Mouse (Mus musculus): ENCODE data around the gene Gpr180. TPM values are rescaled to one million over a fixed set of nuclear protein-coding genes. Genes with fewer than 3 reads are reported as not detected.

Gene Gpr180
- polyA plus RNA-seq, 1 experiment from 2014 or later: 36.2 TPM

DNA sequence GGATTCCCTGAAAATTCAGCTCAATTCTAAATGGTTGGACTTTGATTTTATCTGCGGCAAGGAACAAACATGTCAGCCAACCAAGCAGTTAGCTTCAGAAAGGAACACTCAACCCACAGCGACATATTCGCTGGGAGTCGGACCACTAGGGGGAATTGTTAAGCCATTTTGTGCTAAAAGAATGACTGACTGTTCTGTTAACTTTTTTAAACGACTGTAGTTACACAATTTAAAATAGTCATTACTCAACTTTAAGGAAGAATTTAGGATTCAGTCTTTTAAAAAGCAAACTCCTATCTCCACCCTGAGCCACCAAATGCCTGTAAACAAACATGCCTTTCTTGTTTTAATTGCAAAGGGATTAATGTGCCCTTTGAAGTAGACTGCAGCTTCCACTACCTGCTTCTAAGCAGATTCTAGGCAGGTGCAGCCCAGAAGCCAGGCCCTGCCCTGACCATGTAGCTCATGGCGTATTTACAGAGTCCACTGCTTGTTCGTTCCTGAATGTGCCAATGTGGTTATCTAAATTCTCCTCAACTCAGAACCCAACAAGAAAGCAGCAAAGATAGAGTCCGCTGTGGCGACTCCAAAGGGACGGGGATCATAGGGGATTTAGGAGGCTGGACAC, 56.2 kb downstream of the Gpr180 start:
- ATAC-seq (ENCODE audit: low FRiP score): no peak
- no peak overlapping the region for H3K4me2 ChIP-seq
- H3K9me3 ChIP-seq: no peaks in the 10 kb centered on the region
- peaks cover 19% of the 10 kb centered on the region for H3K27me3 ChIP-seq
- peaks cover 13% of the 10 kb centered on the region; the same call in 1 of the 2 replicates for H3K4me1 ChIP-seq (replicated peaks)
- H3K4me3 ChIP-seq: no peak overlapping the region
- H3K9ac ChIP-seq: no peak overlapping the region
- no peak overlapping the region for H3K27ac ChIP-seq
- WGBS: 43% methylated on average over 10 of the region's 10 CpGs
- H3K36me3 ChIP-seq: no peaks in the 10 kb centered on the region

GRCm38 (mm10) chr14:118193663-118194062, 56.7 kb downstream of the Gpr180 start:
- H3K4me3 ChIP-seq: no peak overlapping the region
- no peak overlapping the region for H3K9ac ChIP-seq
- H3K4me2 ChIP-seq: no peak overlapping the region
- peaks cover 19% of the 10 kb centered on the region for H3K27me3 ChIP-seq
- H3K36me3 ChIP-seq: no peaks in the 10 kb centered on the region
- H3K9me3 ChIP-seq: no peaks in the 10 kb centered on the region
- WGBS: 43% methylated on average over 10 of the region's 10 CpGs
- no peak overlapping the region for H3K27ac ChIP-seq
- H3K4me1 ChIP-seq (replicated peaks): peaks cover 13% of the 10 kb centered on the region; the same call in 1 of the 2 replicates
- no peak for ATAC-seq (ENCODE audit: low FRiP score)

DNA sequence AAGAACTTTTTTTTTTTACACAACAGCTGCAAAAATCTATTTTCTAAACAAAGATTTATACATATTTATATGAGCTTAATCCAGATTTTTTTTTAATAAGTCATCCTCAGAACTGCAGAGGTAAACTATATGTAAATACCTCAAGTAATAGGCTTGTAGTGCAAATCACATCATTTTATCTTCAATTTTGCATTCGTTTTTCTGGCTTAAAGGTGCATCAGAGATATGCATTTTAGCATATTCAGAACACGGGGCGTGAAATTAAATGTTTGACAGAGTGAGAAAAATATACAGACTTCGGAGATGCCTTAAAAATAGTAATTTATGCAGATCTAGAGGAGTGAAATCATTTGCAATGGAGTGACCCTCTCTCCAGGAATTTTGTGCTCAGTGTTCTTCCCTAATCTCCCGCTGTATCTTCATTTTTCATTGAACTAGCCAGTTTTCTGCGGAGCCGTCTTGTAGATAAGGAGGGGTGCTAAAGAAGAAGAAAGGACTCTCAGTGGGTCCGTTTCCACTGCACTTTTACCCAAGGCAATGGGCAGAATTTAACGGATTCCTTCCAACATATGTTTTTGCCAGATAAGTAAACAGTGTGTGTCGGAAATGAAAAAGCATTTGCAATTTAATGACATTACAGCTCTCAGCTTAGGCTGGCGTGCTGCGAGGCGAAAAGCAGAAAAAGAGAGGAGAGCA, 57.4 kb downstream of the Gpr180 start:
- Histone ChIP-seq H3K9me3 (no peaks in the 10 kb centered on the region), H3K4me3 (no peak overlapping the region), H3K9ac (no peak overlapping the region), H3K36me3 (no peaks in the 10 kb centered on the region), H3K4me1 (replicated peaks) (peaks cover 13% of the 10 kb centered on the region; the same call in 1 of the 2 replicates), H3K27ac (no peak overlapping the region), H3K27me3 (peaks cover 19% of the 10 kb centered on the region), H3K4me2 (no peak overlapping the region)
- WGBS: 50% methylated on average over 13 of the region's 13 CpGs
- no peak for ATAC-seq (ENCODE audit: low FRiP score)

GRCm38 (mm10) chr14:118197063-118197462, 60.1 kb downstream of the Gpr180 start:
- WGBS: 65% methylated on average over 12 of the region's 12 CpGs
- H3K27me3 ChIP-seq: peaks cover 18% of the 10 kb centered on the region
- H3K9me3 ChIP-seq: no peaks in the 10 kb centered on the region
- H3K27ac ChIP-seq: no peak overlapping the region
- H3K4me2 ChIP-seq: no peak overlapping the region
- H3K36me3 ChIP-seq: no peaks in the 10 kb centered on the region
- H3K4me3 ChIP-seq: no peak overlapping the region
- peaks cover 13% of the 10 kb centered on the region; the same call in 1 of the 2 replicates for H3K4me1 ChIP-seq (replicated peaks)
- no peak overlapping the region for H3K9ac ChIP-seq
- ATAC-seq (ENCODE audit: low FRiP score): no peak

GRCm38 (mm10) chr14:118200731-118201130, 63.8 kb downstream of the Gpr180 start:
- no peak for ATAC-seq (ENCODE audit: low FRiP score)
- no peak overlapping the region for H3K4me2 ChIP-seq
- peaks cover 6% of the 10 kb centered on the region; the same call in 1 of the 2 replicates for H3K4me1 ChIP-seq (replicated peaks)
- no peak overlapping the region for H3K4me3 ChIP-seq
- H3K36me3 ChIP-seq: no peaks in the 10 kb centered on the region
- H3K27me3 ChIP-seq: no peaks in the 10 kb centered on the region
- H3K9me3 ChIP-seq: no peaks in the 10 kb centered on the region
- H3K9ac ChIP-seq: no peak overlapping the region
- H3K27ac ChIP-seq: no peak overlapping the region
- whole genome bisulfite sequencing: 92% methylated on average over 3 of the region's 3 CpGs

GRCm38 (mm10) chr14:118202006-118202405, 65.0 kb downstream of the Gpr180 start:
- WGBS: 92% methylated on average over 5 of the region's 5 CpGs

GRCm38 (mm10) chr14:118203031-118203430, 66.1 kb downstream of the Gpr180 start:
- Histone ChIP-seq H3K9ac (no peak overlapping the region), H3K27ac (no peak overlapping the region), H3K4me1 (replicated peaks) (no peaks in the 10 kb centered on the region), H3K4me2 (no peak overlapping the region), H3K27me3 (no peaks in the 10 kb centered on the region), H3K36me3 (no peaks in the 10 kb centered on the region), H3K9me3 (no peaks in the 10 kb centered on the region), H3K4me3 (no peak overlapping the region)
- WGBS: 78% methylated on average over 7 of the region's 7 CpGs
- no peak for ATAC-seq (ENCODE audit: low FRiP score)

More at GRCm38 (mm10) chr14:118202006-118202405, 65.0 kb downstream of the Gpr180 start:
- Histone ChIP-seq H3K9me3 (no peaks in the 10 kb centered on the region), H3K4me3 (no peak overlapping the region), H3K27ac (no peak overlapping the region), H3K27me3 (no peaks in the 10 kb centered on the region), H3K4me2 (no peak overlapping the region), H3K36me3 (no peaks in the 10 kb centered on the region), H3K4me1 (replicated peaks) (peaks cover 6% of the 10 kb centered on the region; the same call in 1 of the 2 replicates), H3K9ac (no peak overlapping the region)
- ATAC-seq (ENCODE audit: low FRiP score): no peak

- no peak overlapping the region for H3K4me3 ChIP-seq
- no peak overlapping the region for H3K27ac ChIP-seq
- 0 out of 2 replicates have a peak, but pooled peaks cover 3% of the 10 kb centered on the region for H3K4me1 ChIP-seq (replicated peaks)
- no peak overlapping the region for H3K9ac ChIP-seq
- H3K27me3 ChIP-seq: peaks cover 12% of the 10 kb centered on the region
- no peak overlapping the region for H3K4me2 ChIP-seq
- H3K9me3 ChIP-seq: no peaks in the 10 kb centered on the region
- no peak for ATAC-seq (ENCODE audit: low FRiP score)
- H3K36me3 ChIP-seq: no peaks in the 10 kb centered on the region
- 85% methylated on average over 3 of the region's 3 CpGs for WGBS
These were observed 70.4 kb downstream of the Gpr180 start for GRCm38 (mm10) chr14:118207347-118207746.

- Histone ChIP-seq H3K27me3 (peaks cover 23% of the 10 kb centered on the region), H3K4me2 (no peak overlapping the region), H3K27ac (no peak overlapping the region), H3K9ac (no peak overlapping the region), H3K4me1 (replicated peaks) (0 out of 2 replicates have a peak, but pooled peaks cover 7% of the 10 kb centered on the region), H3K9me3 (no peaks in the 10 kb centered on the region), H3K4me3 (no peak overlapping the region), H3K36me3 (no peaks in the 10 kb centered on the region)
- 7% methylated on average over 5 of the region's 5 CpGs for WGBS
- ATAC-seq (ENCODE audit: low FRiP score): no peak
These were observed 72.7 kb downstream of the Gpr180 start for GRCm38 (mm10) chr14:118209642-118210041.

GRCm38 (mm10) chr14:118212188-118212804, 75.3 kb downstream of the Gpr180 start:
- no peak for ATAC-seq (ENCODE audit: low FRiP score)
- Histone ChIP-seq H3K27me3 (peaks cover 26% of the 10 kb centered on the region), H3K9me3 (no peaks in the 10 kb centered on the region), H3K4me3 (no peak overlapping the region), H3K4me2 (no peak overlapping the region), H3K36me3 (no peaks in the 10 kb centered on the region), H3K27ac (no peak overlapping the region), H3K9ac (no peak overlapping the region), H3K4me1 (replicated peaks) (0 out of 2 replicates have a peak, but pooled peaks cover 7% of the 10 kb centered on the region)
- WGBS: 65% methylated on average over 15 of the region's 15 CpGs
